Mouse (Mus musculus) embryonic fibroblast, embryonic 13.5 days (primary cell): ENCODE data around the gene Fam213a.

ENCODE experiments used
- CTCF ChIP-seq: IDR thresholded peaks from 2 replicates; pipeline ENCODE4 v1.5.1; 2011; ENCODE audit warnings: mild to moderate bottlenecking, control low read depth, low read length, moderate library complexity, borderline replicate concordance; ENCODE audit not compliant: insufficient read depth
- POLR2A ChIP-seq: IDR thresholded peaks from 2 replicates; pipeline ENCODE4 v1.6.1; 2011; ENCODE audit warnings: low read depth, mild to moderate bottlenecking, control low read depth, low read length, moderate library complexity

DNA sequence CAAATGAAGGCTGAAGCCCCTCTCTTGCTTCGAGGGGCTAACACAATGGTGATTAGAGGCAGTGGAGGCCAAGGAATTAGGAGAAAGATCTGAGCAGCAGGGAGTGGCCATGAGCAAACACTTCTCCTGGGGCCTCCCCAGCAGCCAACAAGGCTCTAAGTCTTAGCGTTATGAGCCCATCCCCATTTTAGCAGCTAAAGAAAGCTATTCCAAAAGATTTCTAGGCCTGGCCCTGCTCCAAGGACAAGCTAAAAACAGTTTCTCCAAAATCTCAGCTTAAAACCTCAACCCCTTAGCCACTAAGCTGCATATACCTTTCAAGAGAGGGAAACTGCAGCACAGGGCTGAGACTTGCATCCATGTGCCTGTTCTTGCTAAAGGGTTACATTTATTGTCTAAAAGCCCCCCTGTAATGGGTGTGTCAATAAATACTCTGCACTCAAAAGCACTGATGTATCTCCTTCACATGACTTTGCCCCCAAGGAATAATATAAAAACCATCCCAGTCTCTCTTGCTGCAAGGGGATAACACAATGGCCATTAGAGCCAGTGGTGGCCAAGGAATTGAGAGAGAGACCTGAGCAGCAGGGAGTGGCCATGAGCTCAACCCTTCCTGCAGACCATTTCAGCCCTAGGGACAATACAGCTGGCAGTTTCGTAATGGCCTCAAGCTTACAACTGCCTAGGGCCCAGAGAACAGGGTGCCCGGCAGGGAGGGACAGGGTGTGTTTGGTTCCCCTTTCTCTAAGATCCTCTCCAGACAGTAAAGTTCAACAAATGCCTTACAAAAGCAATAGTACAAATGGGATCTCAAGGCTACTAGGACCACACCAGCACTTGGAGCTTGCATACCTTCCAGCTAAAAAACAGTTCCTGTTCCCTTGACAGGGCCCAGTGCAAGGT, 55.3 kb downstream of the Fam213a start:
- TF ChIP-seq POLR2A = no peak
- no peak for TF ChIP-seq CTCF
